Mouse (Mus musculus): ENCODE data around the gene Frem2. TPM values are rescaled to one million over a fixed set of nuclear protein-coding genes. Genes with fewer than 3 reads are reported as not detected.

The Frem2 gene
- polyA plus RNA-seq, 1 experiment from 2014 or later = 5.8 TPM

- H3K27ac ChIP-seq (replicated peaks) = no peak overlapping the region
- H3K4me3 ChIP-seq (replicated peaks) = peak overlapping the region; percentile 18
- WGBS = 51% methylated on average over 6 of the region's 6 CpGs
- H3K36me3 ChIP-seq = peaks cover 25% of the 10 kb centered on the region
- no peaks in the 10 kb centered on the region for H3K27me3 ChIP-seq
- ATAC-seq (ENCODE audit: insufficient number of reproducible peaks, low FRiP score, low TSS enrichment, low read depth) = no peak
- peaks cover 24% of the 10 kb centered on the region for H3K4me1 ChIP-seq
- H3K9ac ChIP-seq = 0 out of 2 replicates have a peak overlapping the region, but pooled peaks have one; percentile 12
- H3K9me3 ChIP-seq (replicated peaks) = no peaks in the 10 kb centered on the region
- H3K4me2 ChIP-seq (replicated peaks) = peak overlapping the region; percentile 66
These were observed 191.8 kb downstream of the Frem2 start for GRCm38 (mm10) chr3:53465330-53465729.

- under 1% methylated on average over 20 of the region's 20 CpGs for WGBS
- H3K27ac ChIP-seq (replicated peaks) = no peak overlapping the region; the same call in 1 of the 2 replicates
- no peaks in the 10 kb centered on the region for H3K9me3 ChIP-seq (replicated peaks)
- ATAC-seq (ENCODE audit: insufficient number of reproducible peaks, low FRiP score, low TSS enrichment, low read depth) = no peak
- peak overlapping the region; percentile 66 for H3K4me2 ChIP-seq (replicated peaks)
- peaks cover 24% of the 10 kb centered on the region for H3K4me1 ChIP-seq
- no peaks in the 10 kb centered on the region for H3K27me3 ChIP-seq
- H3K9ac ChIP-seq = peak overlapping the region; percentile 76
- H3K36me3 ChIP-seq = peaks cover 26% of the 10 kb centered on the region
- peak overlapping the region; percentile 94 for H3K4me3 ChIP-seq (replicated peaks)
These were observed 192.9 kb downstream of the Frem2 start for GRCm38 (mm10) chr3:53464146-53464698.

Other genes starting within 250 kb of the Frem2 start
- gene Nhlrc3, start 194.0 kb downstream of the Frem2 start, polyA plus RNA-seq (2015; fragmentation: Nextera tagmentation; extraction: Ambion mirVana) = 9.2 and 11.1 TPM in 2 replicates
- 17.4 and 22.7 TPM in 2 replicates for gene Proser1, start 193.7 kb downstream of the Frem2 start, polyA plus RNA-seq (2015; fragmentation: Nextera tagmentation; extraction: Ambion mirVana)
- gene Stoml3, start 168.7 kb downstream of the Frem2 start, polyA plus RNA-seq (2015; fragmentation: Nextera tagmentation; extraction: Ambion mirVana) = 2.2 and 5.7 TPM in 2 replicates
- not detected in 2 replicates for gene Gm10985, start 187.7 kb upstream of the Frem2 start, polyA plus RNA-seq (2015; fragmentation: Nextera tagmentation; extraction: Ambion mirVana)
- gene Ufm1, start 206.5 kb upstream of the Frem2 start, polyA plus RNA-seq (2015; fragmentation: Nextera tagmentation; extraction: Ambion mirVana) = 102 and 109 TPM in 2 replicates